21 mouse cellular contexts compared by ENCODE assay signal in genomic region chr13:41712616-41713015, GRCm38 (mm10).
A peak's percentile ranks its signal among the peaks of the same experiment; 100 is the strongest.
DNase-seq lines count a peak whose midpoint lies in the region; ATAC-seq and TF ChIP-seq lines count a peak whose summit lies in the region.
"Had no signal": no experiment of that assay in that cellular context is flagged by ENCODE, and none has a peak within 500 bp of the region (broad histone marks: within the 10 kb centered on the region; RNA-seq: fewer than 3 reads in every experiment).

No protein-coding gene starts in this region.

- H3K27me3 ChIP-seq in kidney, embryonic 16.5 days (ENCODE audit: insufficient read depth, low read length) = no peaks in the 10 kb centered on the region
- H3K27me3 ChIP-seq: embryonic facial prominence, embryonic 13.5 days; forebrain, embryonic 12.5 days; heart, embryonic 13.5 days; hindbrain, embryonic 12.5 days had no signal

- H3K4me2 ChIP-seq in kidney, embryonic 16.5 days (replicated peaks; ENCODE audit: low read depth, low read length) = no peak overlapping the region
- H3K4me2 ChIP-seq: embryonic facial prominence, embryonic 13.5 days; forebrain, embryonic 12.5 days; heart, embryonic 13.5 days; hindbrain, embryonic 12.5 days had no signal

- H3K4me1 ChIP-seq in kidney, embryonic 16.5 days (ENCODE audit: insufficient read depth, low read length) = no peaks in the 10 kb centered on the region
- H3K4me1 ChIP-seq: hindbrain, embryonic 12.5 days had no signal

- peaks cover 3% of the 10 kb centered on the region; the same call in 1 of the 2 replicates for H3K9me3 ChIP-seq in kidney, embryonic 16.5 days (ENCODE audit: low read length)
- H3K9me3 ChIP-seq: embryonic facial prominence, embryonic 13.5 days; forebrain, embryonic 12.5 days; heart, embryonic 13.5 days; hindbrain, embryonic 12.5 days had no signal

- no peaks in the 10 kb centered on the region for H3K36me3 ChIP-seq in kidney, embryonic 16.5 days (ENCODE audit: insufficient read depth, low read length)
- H3K36me3 ChIP-seq: embryonic facial prominence, embryonic 13.5 days; forebrain, embryonic 12.5 days; heart, embryonic 13.5 days; hindbrain, embryonic 12.5 days had no signal

- intact Hi-C loops in heart, postnatal 36 days (cut with DNase I) = no loop called here
- intact Hi-C loops in left cerebral cortex, adult 2 months (cut with DNase I) = no loop called here

- TF ChIP-seq CTCF in left cerebral cortex, adult 2 months (IDR thresholded peaks at IDR 0.05) = no peak

- 20% methylated on average over 8 of the region's 8 CpGs for WGBS in kidney, embryonic 16.5 days

- peak; percentile 77 for ATAC-seq in kidney, embryonic 16.5 days (ENCODE audit: low FRiP score, low TSS enrichment)
- no peak for ATAC-seq in inflammation-experienced regulatory T-cells, adult 6 months
- ATAC-seq: forebrain, embryonic 16.5 days; hindbrain, embryonic 16.5 days had no signal

- DNase-seq in heart, adult 11 months = peak; percentile 18
- DNase-seq in heart, postnatal 36 days = no peak
- no peak for DNase-seq in kidney, adult 18-20 months
- peak; percentile 45 for DNase-seq in embryo, embryonic 11 days
- DNase-seq in hindlimb bud, embryonic 11.5 days (ENCODE audit: extremely low spot score, low read depth, low spot score) = peak; percentile 42
- no peak for DNase-seq in left cerebral cortex, adult 2 months (ENCODE audit: extremely low spot score in 1 of 2, low spot score in 2 of 2)
- DNase-seq: adrenal gland, postnatal 10 days; cerebellum, adult 11 months; cerebellum, adult 8-10 months; cerebellum, postnatal 14 days; gastrocnemius, adult 2 months; gastrocnemius, postnatal 25 days; heart, postnatal 4 days had no signal

- no peak overlapping the region for H3K9ac ChIP-seq in kidney, embryonic 16.5 days (replicated peaks; ENCODE audit: low read length)
- H3K9ac ChIP-seq: embryonic facial prominence, embryonic 13.5 days; forebrain, embryonic 12.5 days; heart, embryonic 13.5 days; hindbrain, embryonic 12.5 days had no signal

- H3K4me3 ChIP-seq in kidney, embryonic 16.5 days (ENCODE audit: low read length) = no peak overlapping the region
- no peak overlapping the region for H3K4me3 ChIP-seq in left cerebral cortex, adult 2 months
- H3K4me3 ChIP-seq: embryonic facial prominence, embryonic 13.5 days; forebrain, embryonic 12.5 days; gastrocnemius, adult 2 months; heart, embryonic 13.5 days; hindbrain, embryonic 12.5 days had no signal

- H3K27ac ChIP-seq in kidney, embryonic 16.5 days (ENCODE audit: low read length) = no peak overlapping the region
- H3K27ac ChIP-seq in left cerebral cortex, adult 2 months = no peak overlapping the region
- H3K27ac ChIP-seq: embryonic facial prominence, embryonic 13.5 days; forebrain, embryonic 12.5 days; gastrocnemius, adult 2 months; heart, embryonic 13.5 days; hindbrain, embryonic 12.5 days had no signal

Comparison
In these comparisons a context has a peak if more than half of its experiments do, and no peak if none do; other contexts are left out.
1. DNase-seq: peak in heart, adult 11 months (single experiment), embryo, embryonic 11 days (single experiment) and hindlimb bud, embryonic 11.5 days (single experiment); none in heart, postnatal 36 days (0 of 2), kidney, adult 18-20 months (single experiment) and left cerebral cortex, adult 2 months (0 of 2).